Mouse (Mus musculus): ENCODE results near the gene Hmgb2. TPM values are rescaled to one million over a fixed set of nuclear protein-coding genes. Genes with fewer than 3 reads are reported as not detected.

Hmgb2 gene
- polyA plus RNA-seq, 1 experiment from 2014 or later, result 258 TPM

DNA sequence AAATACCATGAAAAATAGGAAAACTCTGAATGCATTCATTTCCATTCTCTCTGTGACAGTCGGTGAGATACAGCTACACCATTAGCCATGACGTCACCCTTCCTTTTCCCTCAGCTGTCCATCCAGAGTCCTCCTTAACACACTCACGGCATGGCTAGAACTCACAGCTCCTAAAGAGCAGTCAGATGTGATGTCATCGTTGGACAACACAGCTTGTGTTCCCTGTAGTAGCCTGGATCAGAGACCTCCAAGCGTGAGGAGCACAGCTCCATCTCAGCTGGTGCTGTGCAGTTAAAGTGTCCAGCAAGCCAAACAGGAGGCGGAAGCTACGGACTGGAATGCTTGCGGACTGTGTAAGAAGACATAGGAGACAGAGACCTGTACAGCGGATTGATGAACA lies 49.2 kb downstream of the Hmgb2 start:
- Histone ChIP-seq H3K4me2 (ENCODE audit: low read depth, low read length) (no peak overlapping the region), H3K9ac (ENCODE audit: low read depth, low read length) (no peak overlapping the region), H3K27ac (replicated peaks; ENCODE audit: low read depth, low read length) (no peak overlapping the region), H3K9me3 (ENCODE audit: control insufficient read depth, low read length) (no peaks in the 10 kb centered on the region), H3K4me1 (ENCODE audit: control insufficient read depth, insufficient read depth, low read length) (peaks cover 3% of the 10 kb centered on the region; the same call in 1 of the 2 replicates), H3K27me3 (replicated peaks; ENCODE audit: control insufficient read depth, insufficient read depth, low read length) (no peaks in the 10 kb centered on the region), H3K36me3 (ENCODE audit: control insufficient read depth, insufficient read depth, low read length) (no peaks in the 10 kb centered on the region), H3K4me3 (ENCODE audit: low read depth, low read length) (no peak overlapping the region)
- DNase-seq (ENCODE audit: low spot score) (no peak), ATAC-seq (ENCODE audit: low read depth) (no peak)
- WGBS, result 90% methylated on average over 9 of the region's 9 CpGs

DNA sequence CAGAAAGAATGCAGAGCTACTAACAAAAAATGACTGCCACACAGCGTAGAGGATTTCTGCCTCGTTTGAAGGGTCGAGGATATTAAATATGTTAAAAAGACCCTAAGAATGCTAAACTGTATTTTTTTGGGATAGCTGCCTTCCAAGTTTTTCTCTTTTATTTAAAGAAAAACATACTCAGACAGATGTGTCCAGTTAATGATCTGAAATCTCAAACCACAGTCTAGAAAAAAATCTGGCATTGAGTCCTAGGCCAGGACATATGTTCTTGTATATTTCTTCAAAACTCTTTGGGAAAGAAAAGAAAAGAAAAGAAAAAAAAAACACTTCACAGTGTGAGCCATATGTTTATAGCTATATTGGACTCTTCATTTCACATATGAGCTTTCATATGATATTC lies 51.0 kb downstream of the Hmgb2 start:
- Histone ChIP-seq H3K4me1 (ENCODE audit: control insufficient read depth, insufficient read depth, low read length) (peaks cover 3% of the 10 kb centered on the region; the same call in 1 of the 2 replicates), H3K9me3 (ENCODE audit: control insufficient read depth, low read length) (no peaks in the 10 kb centered on the region), H3K4me3 (ENCODE audit: low read depth, low read length) (no peak overlapping the region), H3K27me3 (replicated peaks; ENCODE audit: control insufficient read depth, insufficient read depth, low read length) (no peaks in the 10 kb centered on the region), H3K4me2 (ENCODE audit: low read depth, low read length) (no peak overlapping the region), H3K36me3 (ENCODE audit: control insufficient read depth, insufficient read depth, low read length) (no peaks in the 10 kb centered on the region), H3K9ac (ENCODE audit: low read depth, low read length) (no peak overlapping the region), H3K27ac (replicated peaks; ENCODE audit: low read depth, low read length) (peak overlapping the region; percentile 53)
- DNase-seq (ENCODE audit: low spot score), result peak; percentile 82
- WGBS, result 42% methylated on average over 3 of the region's 3 CpGs
- ATAC-seq (ENCODE audit: low read depth), result peak; percentile 42

DNA sequence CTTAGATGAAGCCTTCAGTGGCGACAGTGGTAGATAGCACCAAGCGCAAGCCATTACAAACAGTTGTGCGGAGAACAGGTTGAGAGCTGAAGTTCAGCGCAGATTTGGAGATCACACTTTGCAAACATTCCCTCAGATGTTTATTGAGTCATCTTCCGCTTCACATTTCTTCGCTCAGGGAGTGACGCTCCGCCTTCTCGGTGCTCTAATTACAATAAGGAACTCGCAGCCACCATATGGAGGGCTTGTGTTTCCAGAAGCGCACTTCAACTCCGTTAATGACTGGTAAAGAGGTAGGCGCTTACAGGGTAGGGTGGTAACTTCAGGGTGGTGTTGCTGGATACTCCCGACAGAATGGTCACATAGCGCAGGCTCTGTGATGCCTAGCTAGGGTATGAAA lies 52.0 kb downstream of the Hmgb2 start:
- no peaks in the 10 kb centered on the region for H3K36me3 ChIP-seq (ENCODE audit: control insufficient read depth, insufficient read depth, low read length)
- H3K9me3 ChIP-seq (ENCODE audit: control insufficient read depth, low read length), result no peaks in the 10 kb centered on the region
- H3K4me1 ChIP-seq (ENCODE audit: control insufficient read depth, insufficient read depth, low read length), result peaks cover 3% of the 10 kb centered on the region; the same call in 1 of the 2 replicates
- H3K4me3 ChIP-seq (ENCODE audit: low read depth, low read length), result no peak overlapping the region
- no peak overlapping the region for H3K27ac ChIP-seq (replicated peaks; ENCODE audit: low read depth, low read length)
- DNase-seq (ENCODE audit: low spot score) (no peak), ATAC-seq (ENCODE audit: low read depth) (no peak)
- WGBS, result 86% methylated on average over 15 of the region's 15 CpGs
- H3K27me3 ChIP-seq (replicated peaks; ENCODE audit: control insufficient read depth, insufficient read depth, low read length), result no peaks in the 10 kb centered on the region
- H3K4me2 ChIP-seq (ENCODE audit: low read depth, low read length), result no peak overlapping the region
- no peak overlapping the region for H3K9ac ChIP-seq (ENCODE audit: low read depth, low read length)

DNA sequence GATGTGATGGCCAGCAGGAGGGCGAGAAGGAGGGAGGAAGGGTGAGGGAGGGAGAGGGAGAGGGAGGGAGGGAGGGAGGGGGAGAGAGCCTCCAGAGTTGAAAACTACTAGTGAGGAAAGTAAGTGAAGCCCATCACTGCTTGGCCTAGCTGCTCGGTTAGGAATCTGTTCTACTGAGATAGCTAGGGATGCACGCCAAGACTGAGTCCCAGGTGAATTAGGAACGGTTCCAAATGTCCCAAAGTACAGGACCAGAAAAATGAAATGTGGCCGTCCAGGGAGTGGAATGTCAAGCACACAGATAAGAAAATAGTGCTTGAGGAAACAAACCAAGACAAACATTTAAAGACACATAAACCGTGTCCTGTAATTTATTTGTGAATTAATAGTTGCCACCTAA lies 53.3 kb downstream of the Hmgb2 start:
- no peak for ATAC-seq (ENCODE audit: low read depth)
- WGBS, result 73% methylated on average over 6 of the region's 6 CpGs
- H3K27ac ChIP-seq (replicated peaks; ENCODE audit: low read depth, low read length), result no peak overlapping the region

More for the DNA sequence above, 53.3 kb downstream of the Hmgb2 start:
- Histone ChIP-seq H3K4me3 (ENCODE audit: low read depth, low read length) (no peak overlapping the region), H3K9me3 (ENCODE audit: control insufficient read depth, low read length) (no peaks in the 10 kb centered on the region), H3K4me2 (ENCODE audit: low read depth, low read length) (no peak overlapping the region), H3K27me3 (replicated peaks; ENCODE audit: control insufficient read depth, insufficient read depth, low read length) (no peaks in the 10 kb centered on the region), H3K4me1 (ENCODE audit: control insufficient read depth, insufficient read depth, low read length) (peaks cover 15% of the 10 kb centered on the region), H3K9ac (ENCODE audit: low read depth, low read length) (no peak overlapping the region), H3K36me3 (ENCODE audit: control insufficient read depth, insufficient read depth, low read length) (no peaks in the 10 kb centered on the region)
- DNase-seq (ENCODE audit: low spot score), result no peak

Other genes with a start within 250 kb of the Hmgb2 start
- gene Hand2, start 190.9 kb upstream of the Hmgb2 start, polyA plus RNA-seq (2014; fragmentation: Nextera tagmentation; extraction: Ambion mirVana), result 2.9 and 3.6 TPM in 2 replicates
- gene Scrg1, start 56.0 kb upstream of the Hmgb2 start, polyA plus RNA-seq (2014; fragmentation: Nextera tagmentation; extraction: Ambion mirVana), result 8.3 and 10.0 TPM in 2 replicates
- gene Sap30, start 24.0 kb upstream of the Hmgb2 start, polyA plus RNA-seq (2014; fragmentation: Nextera tagmentation; extraction: Ambion mirVana), result 32.8 and 34.4 TPM in 2 replicates
- 13.0 and 14.1 TPM in 2 replicates for gene Galnt7, start 141.1 kb downstream of the Hmgb2 start, polyA plus RNA-seq (2014; fragmentation: Nextera tagmentation; extraction: Ambion mirVana)

All from embryonic facial prominence, embryonic 14.5 days (tissue).